Mouse (Mus musculus) heart, adult 2 months (tissue): Measurements from ENCODE around the gene Mdga1. TPM values are rescaled to one million over a fixed set of nuclear protein-coding genes. Genes with fewer than 3 reads are reported as not detected.

Experiments
- DNase-seq, 2 experiments: peaks; one replicate each; pipeline ENCODE4 v3.0.0; 2021
- H3K27ac ChIP-seq: fragments of 200-600 bp; 2 replicates; pipeline ENCODE4 v1.8.1; 2022
- H3K27me3 ChIP-seq: fragments of 200-500 bp; 2 replicates; pipeline ENCODE4 v1.6.1; 2012; ENCODE audit warnings: mild to moderate bottlenecking, low read length, inconsistent platforms, mixed read lengths; ENCODE audit not compliant: control insufficient read depth, insufficient read depth
- H3K36me3 ChIP-seq: fragments of 200-500 bp; 2 replicates; pipeline ENCODE4 v1.6.1; 2012; ENCODE audit warnings: low read length, inconsistent platforms; ENCODE audit not compliant: control insufficient read depth, insufficient read depth
- H3K4me1 ChIP-seq: fragments of 200-500 bp; 2 replicates; pipeline ENCODE4 v1.6.1; 2011; ENCODE audit warnings: low read length; ENCODE audit not compliant: control insufficient read depth, insufficient read depth
- H3K4me3 ChIP-seq: fragments of 200-600 bp; 2 replicates; pipeline ENCODE4 v1.8.1; 2022
- H3K79me2 ChIP-seq: fragments of 200-500 bp; replicated peaks from 2 replicates; pipeline ENCODE4 v1.6.1; 2012; ENCODE audit warnings: mild to moderate bottlenecking, inconsistent platforms, low read length, moderate library complexity, mixed read lengths; ENCODE audit not compliant: control insufficient read depth, insufficient read depth
- H3K9ac ChIP-seq: fragments of 200-500 bp; 2 replicates; pipeline ENCODE4 v1.6.1; 2012; ENCODE audit warnings: low read depth, mild to moderate bottlenecking, control low read depth, inconsistent platforms, low read length, mixed read lengths
- CTCF ChIP-seq: fragments of 200-600 bp; IDR thresholded peaks from 2 replicates; pipeline ENCODE4 v1.8.1; 2022; ENCODE audit warnings: antibody characterized with exemption, mild to moderate bottlenecking, moderate library complexity
- EP300 ChIP-seq: fragments of 200-500 bp; IDR thresholded peaks from 2 replicates; pipeline ENCODE4 v1.6.1; 2011; ENCODE audit warnings: low read depth, low read length, control low read depth; ENCODE audit not compliant: insufficient read depth
- POLR2A ChIP-seq: fragments of 200-500 bp; IDR thresholded peaks from 2 replicates; pipeline ENCODE4 v1.6.1; 2011; ENCODE audit warnings: mild to moderate bottlenecking, low read depth, low read length, control low read depth; ENCODE audit not compliant: insufficient read depth
- WGBS: fragments of 180-500 bp; shearing (Covaris S2); methylation state at CpG from one replicate; pipeline ENCODE4 v1.1.7; 2018; 5-methylcytosine and 5-hydroxymethylcytosine counted together
- intact Hi-C: fragments of 180-260 bp; cut with DNase I; formaldehyde crosslinking; loops from one replicate; pipeline ENCODE4 v1.15.1; 2025
- long read RNA-seq: library from polyadenylated mRNA; stranded (forward); transcript quantifications from one replicate; pipeline ENCODE4 v2.0.0, GENCODE M21; 2021
- polyA plus RNA-seq: library from polyadenylated mRNA; depleted of rRNA; stranded (reverse); fragments of >200 nt; gene quantifications from 2 replicates; pipeline ENCODE4 v1.2.3, GENCODE M21; 2012; rRNA removed
- total RNA-seq, 2 experiments: library from RNA; stranded (reverse); gene quantifications; 2 replicates each; pipeline ENCODE4 v1.2.3; 2021

Mdga1 gene
- total RNA-seq (10 to 100 TPM; 13.4 to 15.4 TPM), polyA plus RNA-seq (26.3 and 26.4 TPM in 2 replicates)
- long read RNA-seq, full-length matches to known transcripts = 3 of 16 reads
- long read RNA-seq, partial matches to known transcripts = 8 of 16 reads
- long read RNA-seq, other reads (novel, unspliced or antisense) = 5 of 16 reads

DNA sequence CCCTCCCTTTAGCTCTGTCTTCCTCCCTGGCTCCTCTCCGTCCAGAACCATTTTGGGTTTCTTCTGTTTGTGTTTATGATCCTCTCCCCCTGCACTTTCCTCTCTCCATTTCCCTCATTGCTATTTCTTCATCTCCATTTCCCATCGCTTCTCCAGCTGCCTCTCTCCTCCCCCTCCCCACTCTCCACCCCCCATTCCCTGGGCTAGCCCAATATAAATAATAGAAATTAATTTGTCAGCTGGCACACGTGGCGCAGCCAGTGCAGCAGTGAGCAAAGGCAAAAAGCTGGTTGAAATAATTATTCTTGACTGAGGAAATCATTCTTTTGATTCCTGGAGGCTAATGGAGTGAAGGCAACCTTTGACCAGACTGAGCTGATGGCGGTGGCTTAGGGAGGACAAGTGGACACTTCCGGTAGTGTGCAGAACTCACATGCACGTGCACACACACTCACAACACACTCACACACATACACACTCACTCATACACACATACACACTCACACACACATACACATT, at the start of gene Mdga1:
Gene Mdga1 (minus strand): TSS at position 51 of the 519 bp plus-strand sequence.
- 77% methylated on average over 7 of the region's 7 CpGs for WGBS
- intact Hi-C loops = loop anchor here (10.0 kb wide), 2 partner anchors 225 to 285 kb away; no protein-coding TSS in a partner anchor

DNA sequence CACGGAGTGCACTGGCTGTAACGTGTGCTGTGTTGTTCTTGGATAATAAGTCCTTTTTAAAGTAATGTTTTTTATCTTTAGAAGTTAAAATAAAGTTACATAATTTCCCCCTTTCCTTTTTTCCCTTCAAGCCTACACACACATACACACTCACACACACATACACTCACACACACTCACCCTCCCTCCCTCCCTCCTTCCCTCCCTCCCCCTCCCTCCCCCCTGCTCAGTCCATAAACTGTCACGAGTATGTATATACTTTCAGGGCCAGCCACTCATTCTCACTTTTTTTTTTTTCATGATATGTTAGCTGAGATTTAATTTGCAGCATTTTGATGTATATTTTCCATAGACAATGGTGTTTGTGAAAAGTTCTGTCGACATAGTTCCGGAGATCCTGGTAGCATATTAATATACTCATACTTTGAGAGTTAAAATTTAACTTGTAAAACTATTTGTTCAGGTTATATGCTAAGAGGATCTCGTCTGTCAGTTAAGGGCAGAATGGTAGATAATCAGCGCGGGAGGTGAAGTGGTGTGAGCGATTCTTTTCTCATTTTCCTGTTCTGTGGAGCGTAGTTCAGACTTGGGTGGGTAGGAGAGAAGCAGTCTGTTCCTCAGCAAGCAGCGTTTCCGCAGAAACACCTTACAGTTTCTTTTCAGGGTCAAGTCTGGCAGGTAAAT, 49.2 kb upstream of the Mdga1 start:
- no peak for DNase-seq
- TF ChIP-seq POLR2A (no peak), CTCF (no peak), EP300 (no peak)
- 77% methylated on average over 12 of the region's 12 CpGs for WGBS
- peaks cover 13% of the 10 kb centered on the region for H3K4me1 ChIP-seq
- no peaks in the 10 kb centered on the region for H3K27me3 ChIP-seq
- H3K27ac ChIP-seq = no peak overlapping the region
- no peak overlapping the region for H3K4me3 ChIP-seq
- peaks cover 13% of the 10 kb centered on the region for H3K79me2 ChIP-seq
- peaks cover 12% of the 10 kb centered on the region; the same call in 1 of the 2 replicates for H3K36me3 ChIP-seq
- intact Hi-C loops = no loop called here
- H3K9ac ChIP-seq = no peak overlapping the region

More for the DNA sequence above, at the start of gene Mdga1:
- Histone ChIP-seq H3K4me1 (no peaks in the 10 kb centered on the region), H3K9ac (no peak within 1 kb of the TSS), H3K36me3 (no peaks in the 10 kb centered on the region), H3K4me3 (no peak within 1 kb of the TSS), H3K27me3 (no peaks in the 10 kb centered on the region), H3K27ac (no peak within 1 kb of the TSS), H3K79me2 (no peaks in the 10 kb centered on the region)
- no peak for TF ChIP-seq EP300
- no peak for TF ChIP-seq POLR2A
- TF ChIP-seq CTCF = no peak
- no peak for DNase-seq

- Histone ChIP-seq H3K27ac (no peak overlapping the region), H3K4me3 (no peak overlapping the region), H3K27me3 (no peaks in the 10 kb centered on the region), H3K36me3 (peaks cover 8% of the 10 kb centered on the region), H3K4me1 (peaks cover 10% of the 10 kb centered on the region), H3K79me2 (peaks cover 16% of the 10 kb centered on the region), H3K9ac (no peak overlapping the region)
- intact Hi-C loops = no loop called here
- DNase-seq = no peak
- TF ChIP-seq CTCF (peak; percentile 33), EP300 (no peak), POLR2A (no peak)
- 93% methylated on average over 4 of the region's 4 CpGs for WGBS
These were observed 44.8 kb upstream of the Mdga1 start for GRCm38 (mm10) chr17:30014660-30015059.

DNA sequence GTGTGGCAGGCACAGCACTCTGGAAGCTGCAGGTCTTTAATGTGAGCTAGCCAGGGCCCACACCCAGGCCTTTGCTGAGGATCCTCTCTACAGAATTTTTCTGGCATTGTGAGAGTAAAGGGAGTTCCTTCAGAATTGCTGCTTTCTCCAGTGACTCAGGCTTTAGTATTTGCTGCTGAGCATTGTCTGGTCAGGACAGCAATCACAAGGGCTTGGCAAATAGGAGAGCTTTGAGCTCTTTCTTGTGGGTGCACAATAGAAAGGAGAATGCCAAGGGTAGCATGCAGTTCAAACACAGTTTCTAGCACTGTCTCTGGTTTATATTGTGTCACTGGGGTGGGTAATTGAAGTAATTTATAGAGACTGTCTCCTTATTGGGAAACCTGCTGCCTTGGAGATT, 38.5 kb upstream of the Mdga1 start:
- Histone ChIP-seq H3K4me3 (no peak overlapping the region), H3K36me3 (peaks cover 14% of the 10 kb centered on the region), H3K27me3 (no peaks in the 10 kb centered on the region), H3K9ac (no peak overlapping the region), H3K4me1 (peaks cover 16% of the 10 kb centered on the region), H3K79me2 (peaks cover 13% of the 10 kb centered on the region), H3K27ac (peak overlapping the region; percentile 9)
- intact Hi-C loops = loop anchor here (2.0 kb wide), 1 partner anchor 42 kb away; no protein-coding TSS in a partner anchor
- no peak for DNase-seq
- TF ChIP-seq EP300 (no peak), CTCF (no peak), POLR2A (no peak)

GRCm38 (mm10) chr17:30007883-30008282, 38.0 kb upstream of the Mdga1 start:
- H3K9ac ChIP-seq = no peak overlapping the region; the same call in 1 of the 2 replicates
- H3K27me3 ChIP-seq = no peaks in the 10 kb centered on the region
- no peak overlapping the region; the same call in none of the 2 replicates for H3K27ac ChIP-seq
- peaks cover 13% of the 10 kb centered on the region for H3K79me2 ChIP-seq
- H3K36me3 ChIP-seq = peaks cover 14% of the 10 kb centered on the region
- TF ChIP-seq POLR2A = no peak
- TF ChIP-seq EP300 = no peak
- no peak for TF ChIP-seq CTCF
- peaks cover 16% of the 10 kb centered on the region for H3K4me1 ChIP-seq
- no peak for DNase-seq
- intact Hi-C loops = loop anchor here (2.0 kb wide), 1 partner anchor 43 kb away; no protein-coding TSS in a partner anchor
- WGBS = 26% methylated on average over 6 of the region's 6 CpGs
- no peak overlapping the region for H3K4me3 ChIP-seq

- Histone ChIP-seq H3K79me2 (peaks cover 10% of the 10 kb centered on the region), H3K4me3 (peak overlapping the region; percentile 19; the same call in 1 of the 2 replicates), H3K4me1 (peaks cover 16% of the 10 kb centered on the region), H3K36me3 (peaks cover 14% of the 10 kb centered on the region), H3K27ac (no peak overlapping the region), H3K27me3 (no peaks in the 10 kb centered on the region), H3K9ac (no peak overlapping the region)
- intact Hi-C loops = no loop called here
- no peak for TF ChIP-seq POLR2A
- TF ChIP-seq CTCF = no peak
- TF ChIP-seq EP300 = no peak
- 43% methylated on average over 2 of the region's 2 CpGs for WGBS
- peak in 1 of 2 experiments; percentile 17 for DNase-seq
These were observed 37.0 kb upstream of the Mdga1 start for GRCm38 (mm10) chr17:30006877-30007276.
